Mouse (Mus musculus): ENCODE results near the gene Thsd7b. TPM values are rescaled to one million over a fixed set of nuclear protein-coding genes. Genes with fewer than 3 reads are reported as not detected.

Gene Thsd7b
- polyA plus RNA-seq, 1 experiment, result not detected

DNA sequence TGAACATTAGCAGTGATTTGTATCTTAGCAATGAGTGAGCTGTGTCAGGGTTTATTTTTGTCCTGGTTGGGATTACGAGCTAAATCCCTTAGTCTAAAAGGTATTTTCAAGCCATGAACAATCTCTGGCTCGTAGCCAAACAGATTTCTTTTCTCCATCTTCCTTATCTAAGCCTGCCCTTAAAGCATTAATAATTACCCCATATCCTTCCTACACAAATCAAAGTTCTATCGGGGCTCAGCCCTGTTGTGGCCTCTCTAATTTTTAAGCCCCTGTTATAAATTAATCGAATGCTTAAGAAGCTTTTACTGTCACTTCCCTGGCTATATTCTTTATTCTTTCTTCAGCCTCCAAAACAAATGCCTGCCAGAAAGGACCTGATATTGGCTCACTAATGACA is 506.4 kb downstream of the Thsd7b start:
- TF ChIP-seq CTCF (IDR thresholded peaks at IDR 0.05; ENCODE audit: low read depth, low read length) (no peak), POLR2A (IDR thresholded peaks at IDR 0.05; ENCODE audit: borderline replicate concordance, low read depth, low read length) (no peak)
- Histone ChIP-seq H3K27ac (ENCODE audit: insufficient read depth, low read depth, low read length) (no peak overlapping the region), H3K4me3 (ENCODE audit: insufficient read depth, low read length) (no peak overlapping the region), H3K4me1 (ENCODE audit: control insufficient read depth, insufficient read depth, low read length) (no peaks in the 10 kb centered on the region)

GRCm38 (mm10) chr1:129780589-129780988 is 507.5 kb downstream of the Thsd7b start:
- TF ChIP-seq POLR2A (IDR thresholded peaks at IDR 0.05; ENCODE audit: borderline replicate concordance, low read depth, low read length) (no peak), CTCF (IDR thresholded peaks at IDR 0.05; ENCODE audit: low read depth, low read length) (no peak)
- no peak overlapping the region for H3K4me3 ChIP-seq (ENCODE audit: insufficient read depth, low read length)
- H3K27ac ChIP-seq (ENCODE audit: insufficient read depth, low read depth, low read length), result no peak overlapping the region
- no peaks in the 10 kb centered on the region for H3K4me1 ChIP-seq (ENCODE audit: control insufficient read depth, insufficient read depth, low read length)

DNA sequence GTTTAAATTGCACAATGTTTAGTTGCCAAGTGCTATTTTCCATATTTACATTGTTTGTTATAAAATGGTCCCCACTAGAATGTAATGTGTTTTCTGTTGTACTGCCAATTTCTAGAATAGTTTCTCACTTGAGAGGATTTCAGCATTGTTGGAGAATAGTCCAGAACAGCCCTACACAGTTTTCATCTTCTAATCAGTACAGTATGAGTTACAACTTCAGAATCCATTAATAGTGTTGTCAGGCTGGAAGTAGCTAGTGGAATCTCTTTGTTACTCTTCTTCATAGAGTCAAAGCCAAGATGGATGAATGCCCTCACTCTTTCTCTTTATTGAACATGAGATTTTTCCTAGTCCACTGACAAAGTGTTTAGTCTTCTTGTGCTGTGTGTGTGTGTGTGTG is 525.4 kb downstream of the Thsd7b start:
- Histone ChIP-seq H3K4me1 (ENCODE audit: control insufficient read depth, insufficient read depth, low read length) (no peaks in the 10 kb centered on the region), H3K4me3 (ENCODE audit: insufficient read depth, low read length) (no peak overlapping the region), H3K27ac (ENCODE audit: insufficient read depth, low read depth, low read length) (no peak overlapping the region)
- TF ChIP-seq POLR2A (IDR thresholded peaks at IDR 0.05; ENCODE audit: borderline replicate concordance, low read depth, low read length), result no peak
- no peak for TF ChIP-seq CTCF (IDR thresholded peaks at IDR 0.05; ENCODE audit: low read depth, low read length)

DNA sequence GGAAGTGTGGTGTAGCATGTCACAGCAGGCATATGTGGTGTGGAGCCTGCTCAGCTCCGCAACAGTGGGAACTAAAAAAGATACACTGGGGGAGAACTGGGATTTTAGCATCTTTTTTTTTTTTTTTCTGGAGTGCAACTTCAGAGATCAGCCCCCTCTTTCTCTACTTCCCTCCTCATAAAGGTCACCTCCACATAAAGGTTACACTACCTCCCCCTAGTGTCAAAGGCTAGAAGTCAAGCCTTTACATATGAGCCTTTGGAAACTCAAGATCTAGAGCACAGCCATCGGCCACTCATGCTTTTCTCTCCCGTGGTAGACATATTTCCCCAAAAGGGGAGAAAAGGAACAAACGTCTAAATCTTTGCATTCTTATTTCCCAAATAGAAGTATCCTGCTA is 553.8 kb downstream of the Thsd7b start:
- Histone ChIP-seq H3K27ac (ENCODE audit: insufficient read depth, low read depth, low read length) (no peak overlapping the region), H3K4me3 (ENCODE audit: insufficient read depth, low read length) (no peak overlapping the region), H3K4me1 (ENCODE audit: control insufficient read depth, insufficient read depth, low read length) (no peaks in the 10 kb centered on the region)
- TF ChIP-seq POLR2A (IDR thresholded peaks at IDR 0.05; ENCODE audit: borderline replicate concordance, low read depth, low read length) (no peak), CTCF (IDR thresholded peaks at IDR 0.05; ENCODE audit: low read depth, low read length) (no peak)

DNA sequence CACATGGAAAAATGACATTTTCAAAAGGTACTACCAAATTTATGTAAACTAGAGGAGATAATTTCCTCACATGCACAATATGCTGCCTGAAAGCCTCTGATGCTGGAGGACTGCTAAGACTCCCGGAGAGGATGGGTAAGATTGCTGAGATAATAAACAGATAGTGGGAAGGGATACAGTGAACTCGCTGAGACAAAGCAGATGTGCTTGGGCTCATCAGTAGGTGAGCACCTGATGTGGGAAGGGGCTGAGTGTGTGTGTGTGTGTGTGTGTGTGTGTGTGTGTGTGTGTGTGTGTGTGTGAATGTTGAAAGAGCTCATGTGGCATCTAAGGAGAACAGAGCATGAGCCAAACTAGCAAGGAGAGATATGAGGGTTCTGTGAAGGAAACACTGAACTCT is 564.2 kb downstream of the Thsd7b start:
- TF ChIP-seq CTCF (IDR thresholded peaks at IDR 0.05; ENCODE audit: low read depth, low read length) (no peak), POLR2A (IDR thresholded peaks at IDR 0.05; ENCODE audit: borderline replicate concordance, low read depth, low read length) (no peak)
- H3K4me3 ChIP-seq (ENCODE audit: insufficient read depth, low read length), result no peak overlapping the region
- H3K4me1 ChIP-seq (ENCODE audit: control insufficient read depth, insufficient read depth, low read length), result no peaks in the 10 kb centered on the region
- H3K27ac ChIP-seq (ENCODE audit: insufficient read depth, low read depth, low read length), result no peak overlapping the region

- H3K27ac ChIP-seq (ENCODE audit: insufficient read depth, low read depth, low read length), result no peak overlapping the region
- H3K4me1 ChIP-seq (ENCODE audit: control insufficient read depth, insufficient read depth, low read length), result no peaks in the 10 kb centered on the region
- no peak for TF ChIP-seq CTCF (IDR thresholded peaks at IDR 0.05; ENCODE audit: low read depth, low read length)
- no peak for TF ChIP-seq POLR2A (IDR thresholded peaks at IDR 0.05; ENCODE audit: borderline replicate concordance, low read depth, low read length)
- no peak overlapping the region for H3K4me3 ChIP-seq (ENCODE audit: insufficient read depth, low read length)
Measured at GRCm38 (mm10) chr1:129837776-129838175, 564.7 kb downstream of the Thsd7b start.

DNA sequence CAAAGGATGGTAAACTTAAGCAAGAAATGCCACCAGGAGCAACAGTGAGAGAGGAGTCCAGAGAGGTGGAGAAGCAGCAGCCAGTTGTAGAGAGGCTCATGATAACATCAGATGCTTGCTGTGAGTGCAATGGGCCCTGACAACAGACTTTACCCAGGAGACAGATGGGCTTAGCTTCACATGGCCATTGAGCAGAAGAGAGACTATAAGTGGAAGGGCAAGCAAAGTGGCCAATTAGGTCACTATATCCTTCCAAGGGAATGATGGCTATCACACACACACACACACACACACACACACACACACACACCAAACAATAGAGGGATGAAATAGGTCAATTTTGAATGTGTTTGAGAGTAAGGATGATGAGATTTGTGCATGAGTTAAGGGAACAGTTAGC is 565.4 kb downstream of the Thsd7b start:
- no peaks in the 10 kb centered on the region for H3K4me1 ChIP-seq (ENCODE audit: control insufficient read depth, insufficient read depth, low read length)
- H3K4me3 ChIP-seq (ENCODE audit: insufficient read depth, low read length), result no peak overlapping the region
- H3K27ac ChIP-seq (ENCODE audit: insufficient read depth, low read depth, low read length), result no peak overlapping the region
- no peak for TF ChIP-seq CTCF (IDR thresholded peaks at IDR 0.05; ENCODE audit: low read depth, low read length)

- no peak overlapping the region for H3K27ac ChIP-seq (ENCODE audit: insufficient read depth, low read depth, low read length)
- no peak overlapping the region for H3K4me3 ChIP-seq (ENCODE audit: insufficient read depth, low read length)
- H3K4me1 ChIP-seq (ENCODE audit: control insufficient read depth, insufficient read depth, low read length), result no peaks in the 10 kb centered on the region
- no peak for TF ChIP-seq POLR2A (IDR thresholded peaks at IDR 0.05; ENCODE audit: borderline replicate concordance, low read depth, low read length)
- no peak for TF ChIP-seq CTCF (IDR thresholded peaks at IDR 0.05; ENCODE audit: low read depth, low read length)
Measured at GRCm38 (mm10) chr1:129843416-129843815, 570.3 kb downstream of the Thsd7b start.

- TF ChIP-seq CTCF (IDR thresholded peaks at IDR 0.05; ENCODE audit: low read depth, low read length) (no peak), POLR2A (IDR thresholded peaks at IDR 0.05; ENCODE audit: borderline replicate concordance, low read depth, low read length) (no peak)
Measured at GRCm38 (mm10) chr1:129850007-129850564, 577.0 kb downstream of the Thsd7b start.

GRCm38 (mm10) chr1:129867714-129868113 is 594.6 kb downstream of the Thsd7b start:
- TF ChIP-seq CTCF (IDR thresholded peaks at IDR 0.05; ENCODE audit: low read depth, low read length) (no peak), POLR2A (IDR thresholded peaks at IDR 0.05; ENCODE audit: borderline replicate concordance, low read depth, low read length) (no peak)
- Histone ChIP-seq H3K4me1 (ENCODE audit: control insufficient read depth, insufficient read depth, low read length) (no peaks in the 10 kb centered on the region), H3K27ac (ENCODE audit: insufficient read depth, low read depth, low read length) (no peak overlapping the region), H3K4me3 (ENCODE audit: insufficient read depth, low read length) (no peak overlapping the region)

More at GRCm38 (mm10) chr1:129850007-129850564, 577.0 kb downstream of the Thsd7b start:
- Histone ChIP-seq H3K27ac (ENCODE audit: insufficient read depth, low read depth, low read length) (no peak overlapping the region), H3K4me1 (ENCODE audit: control insufficient read depth, insufficient read depth, low read length) (no peaks in the 10 kb centered on the region), H3K4me3 (ENCODE audit: insufficient read depth, low read length) (no peak overlapping the region)

- no peak for TF ChIP-seq POLR2A (IDR thresholded peaks at IDR 0.05; ENCODE audit: borderline replicate concordance, low read depth, low read length)
- TF ChIP-seq CTCF (IDR thresholded peaks at IDR 0.05; ENCODE audit: low read depth, low read length), result no peak
- Histone ChIP-seq H3K27ac (ENCODE audit: insufficient read depth, low read depth, low read length) (no peak overlapping the region), H3K4me3 (ENCODE audit: insufficient read depth, low read length) (no peak overlapping the region), H3K4me1 (ENCODE audit: control insufficient read depth, insufficient read depth, low read length) (no peaks in the 10 kb centered on the region)
Measured at GRCm38 (mm10) chr1:129874355-129874754, 601.3 kb downstream of the Thsd7b start.
